Mouse (Mus musculus): Measurements from ENCODE around the gene Nr6a1. TPM values are rescaled to one million over a fixed set of nuclear protein-coding genes. Genes with fewer than 3 reads are reported as not detected.

Nr6a1 gene
- polyA plus RNA-seq, 1 experiment from 2014 or later, result 4.4 TPM

DNA sequence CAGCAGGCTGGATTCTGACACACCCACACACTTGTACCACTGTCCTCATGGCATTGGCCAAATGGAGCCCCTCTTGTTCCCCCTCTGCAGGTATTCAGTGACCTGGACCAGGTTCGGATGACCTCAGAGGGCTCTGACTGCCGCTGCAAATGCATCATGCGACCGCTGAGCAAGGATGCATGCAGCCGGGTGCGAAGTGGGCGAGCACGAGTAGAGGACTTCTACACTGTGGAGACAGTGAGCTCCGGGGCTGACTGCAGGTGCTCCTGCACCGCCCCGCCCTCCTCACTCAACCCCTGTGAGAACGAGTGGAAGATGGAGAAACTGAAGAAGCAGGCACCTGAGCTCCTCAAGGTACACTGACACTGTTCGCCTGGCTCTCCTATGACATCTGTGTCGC lies 13.9 kb upstream of the Nr6a1 start:
- Histone ChIP-seq H3K36me3 (ENCODE audit: control insufficient read depth, insufficient read depth, low read length) (no peaks in the 10 kb centered on the region), H3K4me2 (no peak overlapping the region), H3K4me1 (ENCODE audit: control insufficient read depth, insufficient read depth, low read length) (no peaks in the 10 kb centered on the region), H3K9ac (ENCODE audit: low read length) (no peak overlapping the region), H3K9me3 (ENCODE audit: control insufficient read depth, low read length) (no peaks in the 10 kb centered on the region), H3K27me3 (ENCODE audit: control insufficient read depth, insufficient read depth, low read length) (no peaks in the 10 kb centered on the region), H3K4me3 (ENCODE audit: low read depth, low read length) (no peak overlapping the region), H3K27ac (ENCODE audit: low read depth, low read length) (no peak overlapping the region)
- 88% methylated on average over 14 of the region's 14 CpGs for WGBS
- DNase-seq (ENCODE audit: low spot score, missing footprints) (no peak), ATAC-seq (ENCODE audit: low FRiP score) (no peak)

DNA sequence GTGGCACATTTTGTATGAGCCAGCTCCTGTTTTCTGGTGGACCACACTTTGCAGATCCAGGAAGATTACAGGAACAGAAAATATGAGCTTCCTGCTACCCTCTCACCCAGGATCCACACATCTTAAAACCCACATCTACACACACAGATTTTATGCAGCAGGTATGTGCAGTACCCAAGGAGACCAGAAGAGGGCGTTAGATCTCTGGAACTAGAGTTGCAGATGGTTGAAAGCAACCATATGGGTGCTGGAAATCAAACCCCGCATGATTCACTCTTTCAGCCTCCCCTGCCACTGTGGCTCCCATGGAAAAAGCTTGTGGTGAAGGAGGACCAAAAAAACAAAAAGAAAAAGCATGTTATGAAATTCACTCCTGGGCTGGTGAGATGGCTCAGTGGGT lies 11.6 kb upstream of the Nr6a1 start:
- peak; percentile 59 for DNase-seq (ENCODE audit: low spot score, missing footprints)
- Histone ChIP-seq H3K9ac (ENCODE audit: low read length) (no peak overlapping the region), H3K4me3 (ENCODE audit: low read depth, low read length) (no peak overlapping the region), H3K36me3 (ENCODE audit: control insufficient read depth, insufficient read depth, low read length) (no peaks in the 10 kb centered on the region), H3K9me3 (ENCODE audit: control insufficient read depth, low read length) (no peaks in the 10 kb centered on the region), H3K4me2 (no peak overlapping the region), H3K27me3 (ENCODE audit: control insufficient read depth, insufficient read depth, low read length) (no peaks in the 10 kb centered on the region), H3K27ac (ENCODE audit: low read depth, low read length) (no peak overlapping the region), H3K4me1 (ENCODE audit: control insufficient read depth, insufficient read depth, low read length) (peaks cover 6% of the 10 kb centered on the region)
- no peak for ATAC-seq (ENCODE audit: low FRiP score)
- WGBS, result 66% methylated on average over 2 of the region's 2 CpGs

DNA sequence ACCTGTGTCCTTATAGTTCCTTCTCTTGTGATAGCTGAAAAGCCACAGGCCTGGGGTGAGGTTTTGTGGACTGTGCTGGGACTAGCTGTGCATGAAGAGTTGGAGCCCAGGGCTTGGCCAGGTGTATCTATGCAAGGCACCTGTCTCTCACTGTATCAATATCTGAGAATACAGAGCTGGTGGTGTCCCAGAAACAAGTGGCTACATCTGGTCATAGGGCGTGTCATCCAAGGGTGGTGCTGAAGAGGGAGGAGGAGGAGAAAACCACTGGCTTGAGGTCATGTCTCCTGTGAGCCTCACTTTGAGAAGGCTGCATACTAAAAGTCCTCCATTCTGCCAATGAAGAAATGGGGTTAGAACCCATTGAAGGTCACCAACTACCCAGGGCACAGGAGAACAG lies 10.5 kb upstream of the Nr6a1 start:
- Histone ChIP-seq H3K27ac (ENCODE audit: low read depth, low read length) (no peak overlapping the region), H3K9ac (ENCODE audit: low read length) (no peak overlapping the region), H3K9me3 (ENCODE audit: control insufficient read depth, low read length) (no peaks in the 10 kb centered on the region), H3K4me1 (ENCODE audit: control insufficient read depth, insufficient read depth, low read length) (peaks cover 6% of the 10 kb centered on the region), H3K36me3 (ENCODE audit: control insufficient read depth, insufficient read depth, low read length) (no peaks in the 10 kb centered on the region), H3K4me2 (no peak overlapping the region), H3K27me3 (ENCODE audit: control insufficient read depth, insufficient read depth, low read length) (no peaks in the 10 kb centered on the region), H3K4me3 (ENCODE audit: low read depth, low read length) (no peak overlapping the region)
- 87% methylated on average over 1 of the region's 1 CpGs for WGBS
- DNase-seq (ENCODE audit: low spot score, missing footprints) (peak; percentile 8), ATAC-seq (ENCODE audit: low FRiP score) (no peak)

DNA sequence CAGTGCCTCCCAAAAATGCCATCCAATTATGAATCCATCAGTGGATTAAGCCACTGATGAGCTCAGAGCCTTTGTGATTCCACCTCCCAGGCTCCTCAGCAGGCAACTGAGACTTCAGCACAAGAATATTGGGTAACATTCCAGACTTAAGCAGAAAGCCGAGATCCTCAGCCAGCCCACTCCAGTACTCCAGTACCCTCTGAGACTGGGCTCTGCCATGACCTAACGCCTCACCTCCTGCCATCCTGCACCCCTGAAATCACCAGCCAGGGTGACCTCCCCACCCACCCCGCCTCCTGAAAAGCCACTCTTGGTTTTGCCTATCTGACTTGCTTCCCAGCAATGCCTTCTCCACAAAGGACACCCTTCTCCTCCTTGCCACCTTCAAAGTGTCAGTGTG lies 9.9 kb upstream of the Nr6a1 start:
- 69% methylated on average over 3 of the region's 3 CpGs for WGBS
- Histone ChIP-seq H3K4me3 (ENCODE audit: low read depth, low read length) (no peak overlapping the region), H3K27ac (ENCODE audit: low read depth, low read length) (no peak overlapping the region), H3K9ac (ENCODE audit: low read length) (no peak overlapping the region), H3K36me3 (ENCODE audit: control insufficient read depth, insufficient read depth, low read length) (no peaks in the 10 kb centered on the region), H3K27me3 (ENCODE audit: control insufficient read depth, insufficient read depth, low read length) (no peaks in the 10 kb centered on the region), H3K4me2 (no peak overlapping the region), H3K9me3 (ENCODE audit: control insufficient read depth, low read length) (no peaks in the 10 kb centered on the region), H3K4me1 (ENCODE audit: control insufficient read depth, insufficient read depth, low read length) (peaks cover 6% of the 10 kb centered on the region)
- no peak for ATAC-seq (ENCODE audit: low FRiP score)
- DNase-seq (ENCODE audit: low spot score, missing footprints), result no peak

DNA sequence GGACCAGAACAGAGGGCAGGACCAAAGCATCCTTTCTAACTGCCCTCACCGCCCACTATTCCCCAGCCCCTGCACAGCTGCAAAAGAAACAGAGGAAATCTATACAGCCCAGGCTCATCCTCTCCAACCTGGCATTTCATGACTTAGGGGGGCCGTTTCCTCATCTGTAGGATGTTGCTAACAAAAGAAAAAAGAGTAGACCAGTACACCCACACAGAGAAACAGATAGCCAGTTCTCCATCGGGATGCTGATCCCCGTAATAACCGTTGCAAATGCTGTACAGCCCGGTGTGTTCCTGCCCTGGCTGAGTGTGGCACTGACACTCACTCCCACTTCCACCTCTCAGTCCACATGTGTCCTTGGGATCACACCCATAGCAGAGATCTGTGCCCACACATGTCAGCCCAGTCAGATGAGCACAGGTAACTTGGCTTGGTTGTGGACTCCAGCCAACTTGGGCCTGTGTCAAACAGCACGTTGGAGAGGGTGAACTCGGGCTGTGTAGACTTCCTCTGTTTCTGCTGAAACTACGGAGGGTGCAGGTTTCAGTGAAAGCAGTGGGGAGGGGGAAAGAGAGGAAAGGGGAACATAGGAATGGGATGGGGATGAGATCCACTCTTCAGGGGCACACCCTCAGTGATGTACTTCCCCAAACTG lies 9.4 kb upstream of the Nr6a1 start:
- Histone ChIP-seq H3K27me3 (ENCODE audit: control insufficient read depth, insufficient read depth, low read length) (no peaks in the 10 kb centered on the region), H3K4me2 (no peak overlapping the region), H3K9ac (ENCODE audit: low read length) (no peak overlapping the region), H3K9me3 (ENCODE audit: control insufficient read depth, low read length) (no peaks in the 10 kb centered on the region), H3K4me1 (ENCODE audit: control insufficient read depth, insufficient read depth, low read length) (peaks cover 6% of the 10 kb centered on the region), H3K4me3 (ENCODE audit: low read depth, low read length) (no peak overlapping the region), H3K27ac (ENCODE audit: low read depth, low read length) (no peak overlapping the region), H3K36me3 (ENCODE audit: control insufficient read depth, insufficient read depth, low read length) (no peaks in the 10 kb centered on the region)
- DNase-seq (ENCODE audit: low spot score, missing footprints) (peak; percentile 68), ATAC-seq (ENCODE audit: low FRiP score) (no peak)
- WGBS, result 74% methylated on average over 9 of the region's 9 CpGs

DNA sequence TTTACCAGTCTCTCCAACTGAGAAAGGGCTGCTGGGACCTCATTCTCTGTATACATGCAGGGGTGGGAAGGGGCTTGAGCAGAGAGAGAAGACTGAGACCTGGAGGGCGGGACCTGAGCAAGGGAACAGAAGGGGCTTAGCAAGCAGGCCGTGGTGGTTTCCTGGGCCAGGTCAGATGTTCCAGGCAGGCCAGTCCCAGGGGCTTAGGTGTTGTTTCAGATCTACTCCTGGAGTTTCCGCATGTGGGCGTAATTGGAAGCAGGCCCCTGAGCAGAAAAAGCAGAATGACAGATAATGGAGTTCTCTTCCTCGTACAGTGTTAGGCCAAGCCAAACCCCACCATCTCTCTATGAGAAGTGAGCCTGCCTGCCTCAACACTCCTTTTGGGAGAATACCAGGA lies 7.4 kb upstream of the Nr6a1 start:
- Histone ChIP-seq H3K27ac (ENCODE audit: low read depth, low read length) (no peak overlapping the region), H3K27me3 (ENCODE audit: control insufficient read depth, insufficient read depth, low read length) (no peaks in the 10 kb centered on the region), H3K4me3 (ENCODE audit: low read depth, low read length) (no peak overlapping the region), H3K9me3 (ENCODE audit: control insufficient read depth, low read length) (no peaks in the 10 kb centered on the region), H3K4me1 (ENCODE audit: control insufficient read depth, insufficient read depth, low read length) (peaks cover 12% of the 10 kb centered on the region), H3K9ac (ENCODE audit: low read length) (no peak overlapping the region), H3K4me2 (no peak overlapping the region), H3K36me3 (ENCODE audit: control insufficient read depth, insufficient read depth, low read length) (no peaks in the 10 kb centered on the region)
- DNase-seq (ENCODE audit: low spot score, missing footprints), result peak; percentile 83
- ATAC-seq (ENCODE audit: low FRiP score), result no peak
- WGBS, result 36% methylated on average over 5 of the region's 5 CpGs

DNA sequence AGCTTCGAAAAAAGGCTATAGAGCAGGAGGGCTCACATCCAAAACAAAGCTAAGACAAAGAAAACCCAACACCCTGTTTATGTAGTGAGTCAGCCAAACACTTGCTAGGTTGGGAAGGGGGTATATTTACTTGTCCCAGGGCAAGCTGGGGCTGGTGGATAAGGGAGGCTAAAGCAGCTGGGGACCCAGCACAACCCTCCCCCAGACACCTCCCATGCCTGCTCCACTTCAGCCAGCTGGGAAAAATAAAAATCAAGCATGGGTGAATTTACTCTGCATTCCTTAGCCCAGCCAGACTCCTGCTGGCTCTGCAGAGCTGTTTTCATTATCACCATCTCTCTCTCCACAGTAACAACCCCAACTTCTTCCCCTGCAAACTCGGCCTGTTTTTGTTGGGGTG lies 6.4 kb upstream of the Nr6a1 start:
- no peak for ATAC-seq (ENCODE audit: low FRiP score)
- no peak overlapping the region for H3K4me3 ChIP-seq (ENCODE audit: low read depth, low read length)
- 19% methylated on average over 2 of the region's 2 CpGs for WGBS
- H3K4me1 ChIP-seq (ENCODE audit: control insufficient read depth, insufficient read depth, low read length), result peaks cover 12% of the 10 kb centered on the region
- H3K4me2 ChIP-seq, result no peak overlapping the region
- no peak overlapping the region; the same call in 1 of the 2 replicates for H3K27ac ChIP-seq (ENCODE audit: low read depth, low read length)
- peak; percentile 80 for DNase-seq (ENCODE audit: low spot score, missing footprints)
- no peaks in the 10 kb centered on the region for H3K27me3 ChIP-seq (ENCODE audit: control insufficient read depth, insufficient read depth, low read length)
- no peaks in the 10 kb centered on the region for H3K36me3 ChIP-seq (ENCODE audit: control insufficient read depth, insufficient read depth, low read length)
- H3K9ac ChIP-seq (ENCODE audit: low read length), result no peak overlapping the region
- no peaks in the 10 kb centered on the region for H3K9me3 ChIP-seq (ENCODE audit: control insufficient read depth, low read length)

DNA sequence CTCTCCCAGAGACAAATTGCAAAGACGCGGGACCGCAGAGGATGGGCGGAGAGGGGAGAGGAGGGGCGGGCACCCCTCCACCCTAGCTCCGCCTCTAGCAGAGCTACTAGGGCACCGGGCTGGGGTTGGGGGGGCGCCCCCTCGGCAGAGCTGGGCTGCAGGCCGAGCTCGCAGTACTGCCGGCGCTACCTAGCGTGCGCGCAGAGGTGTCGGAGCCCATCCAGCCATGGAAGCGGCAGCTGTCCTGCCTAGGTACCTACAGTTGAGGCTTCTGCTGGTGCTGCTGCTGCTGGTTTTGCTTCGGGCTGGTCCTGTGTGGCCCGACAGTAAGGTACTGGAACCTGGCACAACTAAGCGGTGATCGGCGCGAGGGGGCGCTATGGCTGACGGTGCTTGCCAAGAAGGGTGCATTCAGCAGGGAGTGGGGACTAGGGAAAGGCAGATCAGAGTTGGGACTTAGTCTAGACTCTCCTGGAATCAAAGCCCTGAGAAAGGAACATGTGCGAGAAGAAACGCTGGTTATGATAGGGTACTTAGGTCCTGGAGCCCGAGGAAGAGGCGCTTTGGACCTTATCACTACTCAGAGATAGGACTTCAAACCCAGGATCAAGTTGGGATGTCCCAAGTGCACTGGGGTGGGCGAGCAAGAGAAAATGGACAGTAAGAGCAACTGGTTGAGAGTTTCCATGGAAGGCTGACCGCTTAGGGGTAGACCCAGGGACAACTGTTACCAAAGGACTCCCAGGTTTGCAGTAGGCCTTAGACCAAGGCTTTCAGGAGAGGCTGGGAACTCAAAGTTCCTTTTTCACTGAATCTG lies 4.6 kb upstream of the Nr6a1 start, which contains the start of gene Olfml2a:
TSS of gene Olfml2a (plus strand) at position 128 of the 817 bp plus-strand sequence.
- DNase-seq (ENCODE audit: low spot score, missing footprints), result peak; percentile 95
- no peaks in the 10 kb centered on the region for H3K9me3 ChIP-seq (ENCODE audit: control insufficient read depth, low read length)
- H3K27ac ChIP-seq (ENCODE audit: low read depth, low read length), result no peak within 1 kb of the TSS
- peak within 1 kb of the TSS; percentile 77 for H3K4me2 ChIP-seq
- 7% methylated on average over 32 of the region's 32 CpGs for WGBS
- peak; percentile 77 for ATAC-seq (ENCODE audit: low FRiP score)
- H3K27me3 ChIP-seq (ENCODE audit: control insufficient read depth, insufficient read depth, low read length), result no peaks in the 10 kb centered on the region
- H3K36me3 ChIP-seq (ENCODE audit: control insufficient read depth, insufficient read depth, low read length), result no peaks in the 10 kb centered on the region
- H3K4me1 ChIP-seq (ENCODE audit: control insufficient read depth, insufficient read depth, low read length), result peaks cover 13% of the 10 kb centered on the region
- H3K4me3 ChIP-seq (ENCODE audit: low read depth, low read length), result peak within 1 kb of the TSS; percentile 29
- peak within 1 kb of the TSS; percentile 59; the same call in 1 of the 2 replicates for H3K9ac ChIP-seq (ENCODE audit: low read length)

DNA sequence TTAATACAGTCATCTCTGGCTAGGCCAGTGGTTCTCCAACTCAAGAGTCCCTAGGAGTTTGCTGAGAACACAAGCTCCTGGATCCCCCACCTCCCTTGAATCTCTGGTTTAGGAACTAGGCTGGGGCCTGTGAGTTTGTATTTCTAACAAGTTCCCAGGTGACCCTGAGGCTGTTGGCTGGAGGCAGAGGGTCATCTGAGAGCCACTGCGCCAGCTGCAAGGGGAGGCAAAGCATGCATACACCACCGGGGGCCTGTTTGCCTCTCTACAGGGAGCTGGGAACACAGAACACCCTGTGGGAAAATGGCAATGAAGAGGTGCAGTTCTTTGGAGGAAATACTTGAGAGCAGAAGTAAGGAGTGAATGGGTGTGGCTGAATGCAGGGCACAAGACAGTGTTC lies 2.8 kb upstream of the Nr6a1 start:
- H3K9me3 ChIP-seq (ENCODE audit: control insufficient read depth, low read length), result no peaks in the 10 kb centered on the region
- 56% methylated on average over 2 of the region's 2 CpGs for WGBS
- no peaks in the 10 kb centered on the region for H3K36me3 ChIP-seq (ENCODE audit: control insufficient read depth, insufficient read depth, low read length)
- H3K27me3 ChIP-seq (ENCODE audit: control insufficient read depth, insufficient read depth, low read length), result no peaks in the 10 kb centered on the region
- no peak overlapping the region for H3K27ac ChIP-seq (ENCODE audit: low read depth, low read length)
- no peak for DNase-seq (ENCODE audit: low spot score, missing footprints)
- peaks cover 13% of the 10 kb centered on the region for H3K4me1 ChIP-seq (ENCODE audit: control insufficient read depth, insufficient read depth, low read length)
- H3K9ac ChIP-seq (ENCODE audit: low read length), result no peak overlapping the region
- H3K4me3 ChIP-seq (ENCODE audit: low read depth, low read length), result no peak overlapping the region
- no peak for ATAC-seq (ENCODE audit: low FRiP score)
- H3K4me2 ChIP-seq, result no peak overlapping the region

Data from midbrain, embryonic 11.5 days (tissue).